Mouse (Mus musculus) testis, adult 2 months (tissue): Measurements from ENCODE around the gene Mapk8ip1.

Experiments used
- CTCF ChIP-seq: fragments of 200-500 bp; IDR thresholded peaks from 2 replicates; pipeline ENCODE4 v1.5.1; 2012; ENCODE audit warnings: low read depth, mild to moderate bottlenecking, inconsistent platforms, low read length, moderate library complexity; ENCODE audit not compliant: control insufficient read depth, insufficient read depth, insufficient replicate concordance
- POLR2A ChIP-seq: fragments of 200-500 bp; IDR thresholded peaks from 2 replicates; pipeline ENCODE4 v1.6.1; 2012; ENCODE audit warnings: low read depth, mild to moderate bottlenecking, inconsistent platforms, low read length, moderate library complexity; ENCODE audit not compliant: control insufficient read depth

DNA sequence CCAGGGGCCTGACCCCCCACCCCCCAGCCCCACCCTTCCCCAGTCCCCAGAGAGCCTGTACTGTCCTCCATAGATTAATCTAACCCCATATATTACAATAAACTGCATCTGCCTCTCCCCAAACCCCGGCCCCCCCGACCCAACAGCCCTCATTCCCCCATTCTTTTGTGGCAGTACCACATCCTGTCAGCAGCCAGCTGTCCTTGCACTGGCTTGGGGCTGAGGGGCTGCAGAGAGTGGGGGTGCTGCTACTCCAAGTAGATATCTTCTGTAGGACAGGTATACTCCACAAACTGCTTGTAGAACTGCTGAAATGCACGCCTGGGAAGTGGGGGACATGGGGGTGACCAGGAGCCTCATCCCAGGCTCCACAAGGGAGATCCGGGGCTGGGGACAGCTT is 17.0 kb downstream of the Mapk8ip1 start:
- no peak for TF ChIP-seq CTCF
- TF ChIP-seq POLR2A = no peak
